Mouse (Mus musculus): Measurements from ENCODE around the gene Gm11985. TPM values are rescaled to one million over a fixed set of nuclear protein-coding genes. Genes with fewer than 3 reads are reported as not detected.

Gene Gm11985
- polyA plus RNA-seq, 1 experiment from 2014 or later = not detected

GRCm38 (mm10) chr11:7133736-7134135 is 54.6 kb downstream of the Gm11985 start:
- H3K9me3 ChIP-seq = no peaks in the 10 kb centered on the region
- H3K36me3 ChIP-seq = 0 out of 2 replicates have a peak, but pooled peaks cover 7% of the 10 kb centered on the region
- WGBS = 85% methylated on average over 5 of the region's 5 CpGs
- H3K4me1 ChIP-seq (replicated peaks) = 0 out of 2 replicates have a peak, but pooled peaks cover 3% of the 10 kb centered on the region
- H3K27ac ChIP-seq = no peak overlapping the region
- no peak for ATAC-seq
- no peak overlapping the region for H3K9ac ChIP-seq (replicated peaks)
- H3K4me3 ChIP-seq (replicated peaks) = no peak overlapping the region
- no peak overlapping the region for H3K4me2 ChIP-seq (replicated peaks)
- H3K27me3 ChIP-seq = no peaks in the 10 kb centered on the region

Other genes starting within 250 kb of the Gm11985 start
- 2.8 and 3.0 TPM in 2 replicates for gene Adcy1, start 125.1 kb downstream of the Gm11985 start, polyA plus RNA-seq (2015; fragmentation: Nextera tagmentation; extraction: Ambion mirVana)
- gene Igfbp1, start 9.2 kb upstream of the Gm11985 start, polyA plus RNA-seq (2015; fragmentation: Nextera tagmentation; extraction: Ambion mirVana) = 0.09 and 0.17 TPM in 2 replicates
- gene Igfbp3, start 25.4 kb upstream of the Gm11985 start, polyA plus RNA-seq (2015; fragmentation: Nextera tagmentation; extraction: Ambion mirVana) = 5.6 and 7.1 TPM in 2 replicates

Data from midbrain, embryonic 13.5 days (tissue).